Mouse (Mus musculus) E14TG2a.4 (cell line): ENCODE measurements at regions not wholly inside any gene's neighbourhood (a gene's known extent, or its start where the extent isn't known, plus 50 kb on each side); places are given as distances from the start of the nearest gene placed in this dataset.

ENCODE experiments used
- H3K27me3 ChIP-seq: 2 replicates; pipeline ENCODE4 v1.6.1; 2014; ENCODE audit warnings: low read length, control low read depth; ENCODE audit not compliant: insufficient read depth
- H3K36me3 ChIP-seq: 2 replicates; pipeline ENCODE4 v1.6.1; 2014; ENCODE audit warnings: low read length, control low read depth; ENCODE audit not compliant: insufficient read depth
- H3K4me1 ChIP-seq: replicated peaks from 2 replicates; pipeline ENCODE4 v1.6.1; 2014; ENCODE audit warnings: low read depth, low read length, control low read depth
- H3K4me3 ChIP-seq: replicated peaks from 2 replicates; pipeline ENCODE4 v1.5.1; 2014; ENCODE audit warnings: mild to moderate bottlenecking, low read length
- H3K9me3 ChIP-seq: 2 replicates; pipeline ENCODE4 v1.6.1; 2014; ENCODE audit warnings: low read length, control low read depth
- CTCF ChIP-seq: conservative IDR thresholded peaks from 2 replicates; pipeline ENCODE4 v1.5.1; 2014; ENCODE audit warnings: low read length
- NANOG ChIP-seq: IDR thresholded peaks from 2 replicates; pipeline ENCODE4 v1.6.1; 2014; ENCODE audit warnings: borderline replicate concordance, low read length, mixed read lengths
- POU5F1 ChIP-seq: IDR thresholded peaks from 2 replicates; pipeline ENCODE4 v1.6.1; 2014; ENCODE audit warnings: low read length, borderline replicate concordance

- H3K36me3 ChIP-seq, result no peaks in the 10 kb centered on the region
- H3K4me3 ChIP-seq, result no peak overlapping the region
- no peaks in the 10 kb centered on the region for H3K9me3 ChIP-seq
- no peak for TF ChIP-seq NANOG
- H3K4me1 ChIP-seq, result peaks cover 19% of the 10 kb centered on the region
- H3K27me3 ChIP-seq, result peaks cover 21% of the 10 kb centered on the region
These were observed 54.9 kb upstream of the Noct start for GRCm38 (mm10) chr3:51169150-51169925.

- Histone ChIP-seq H3K27me3 (peaks cover 21% of the 10 kb centered on the region), H3K36me3 (no peaks in the 10 kb centered on the region), H3K9me3 (no peaks in the 10 kb centered on the region), H3K4me1 (peaks cover 16% of the 10 kb centered on the region), H3K4me3 (peak overlapping the region; percentile 51)
- TF ChIP-seq POU5F1 (no peak), CTCF (peak; percentile 82), NANOG (no peak)
These were observed 53.9 kb upstream of the Noct start for GRCm38 (mm10) chr3:51170225-51170852.
